Comparison of ENCODE assay signal across 9 mouse cellular contexts in genomic region chr8:124290911-124291691, GRCm38 (mm10). TPM values are rescaled to one million over a fixed set of nuclear protein-coding genes. Genes with fewer than 3 reads are reported as not detected.
A peak's percentile ranks its signal among the peaks of the same experiment; 100 is the strongest.
DNase-seq lines count a peak whose midpoint lies in the region; ATAC-seq and TF ChIP-seq lines count a peak whose summit lies in the region.
"Had no signal": no experiment of that assay in that cellular context is flagged by ENCODE, and none has a peak within 500 bp of the region (broad histone marks: within the 10 kb centered on the region; RNA-seq: fewer than 3 reads in every experiment).

No protein-coding gene starts in this region.

- ATAC-seq in megakaryocyte, adult 5-6 weeks (ENCODE audit: poor library complexity, severe bottlenecking): 0 out of 2 replicates have a peak, but pooled peaks have one; percentile 33

- no peak for DNase-seq in left cerebral cortex, adult 2 months (ENCODE audit: extremely low spot score in 1 of 2, low spot score in 2 of 2)
- no peak for DNase-seq in left cerebral cortex, adult 18-20 months (ENCODE audit: low spot score in 2 of 2)
- peak; percentile 56 for DNase-seq in CD4-positive, CD25-positive, alpha-beta regulatory T cell, adult 2 months (ENCODE audit: low read depth, low spot score)
- peak; percentile 88 for DNase-seq in NIH3T3 (ENCODE audit: low read depth)
- no peak for DNase-seq in left cerebral cortex, postnatal 36 days (ENCODE audit: low spot score in 2 of 2)
- DNase-seq in neural tube, embryonic 10.5 days (ENCODE audit: extremely low spot score, low spot score): no peak

- intact Hi-C loops in left cerebral cortex, adult 2 months (cut with DNase I): no loop called here
- intact Hi-C loops in left cerebral cortex, postnatal 36 days (cut with DNase I): no loop called here

- no peak overlapping the region for H3K4me3 ChIP-seq in left cerebral cortex, adult 2 months
- H3K4me3 ChIP-seq: stomach, embryonic 15.5 days had no signal

- H3K27ac ChIP-seq in left cerebral cortex, adult 2 months: peak overlapping the region; percentile 45
- H3K27ac ChIP-seq: macrophage had no signal

- TF ChIP-seq CTCF in left cerebral cortex, adult 2 months (IDR thresholded peaks at IDR 0.05): peak; percentile 42

RNA-seq across cellular contexts. Expression of gene Galnt2, which starts 59.9 kb away (rescaled TPM):
- total RNA-seq in left cerebral cortex, adult 2 months (2021): 10 to 100 TPM; 53.0 to 58.8 TPM
- 10 to 100 TPM; 51.5 to 60.6 TPM for total RNA-seq in left cerebral cortex, adult 18-20 months (2021)
- total RNA-seq in megakaryocyte, adult 5-6 weeks (2015): 31.3 and 61.1 TPM in 2 replicates
- total RNA-seq in megakaryocyte, adult 5-6 weeks (2017): 15.5 and 20.4 TPM in 2 replicates
- total RNA-seq in left cerebral cortex, postnatal 36 days (2021): 10 to 100 TPM; 45.4 to 49.7 TPM

Comparison
In these comparisons a context has a peak if more than half of its experiments do, and no peak if none do; other contexts are left out.
1. DNase-seq: peak in CD4-positive, CD25-positive, alpha-beta regulatory T cell, adult 2 months (single experiment) and NIH3T3 (single experiment); none in left cerebral cortex, adult 2 months (0 of 2), left cerebral cortex, adult 18-20 months (0 of 2), left cerebral cortex, postnatal 36 days (0 of 2) and neural tube, embryonic 10.5 days (single experiment).